Mouse (Mus musculus) left cerebral cortex, adult 11 months (tissue): ENCODE data around the gene Azgp1.
"Not testable (repeated sequence)": the region's sequence is repeated elsewhere in the genome, so short reads cannot be mapped to it uniquely, and the experiment has no call there.

Experiments used
- DNase-seq: peaks from one replicate; pipeline ENCODE4 v3.0.0; 2022; ENCODE audit warnings: low spot score

Azgp1 gene

DNA sequence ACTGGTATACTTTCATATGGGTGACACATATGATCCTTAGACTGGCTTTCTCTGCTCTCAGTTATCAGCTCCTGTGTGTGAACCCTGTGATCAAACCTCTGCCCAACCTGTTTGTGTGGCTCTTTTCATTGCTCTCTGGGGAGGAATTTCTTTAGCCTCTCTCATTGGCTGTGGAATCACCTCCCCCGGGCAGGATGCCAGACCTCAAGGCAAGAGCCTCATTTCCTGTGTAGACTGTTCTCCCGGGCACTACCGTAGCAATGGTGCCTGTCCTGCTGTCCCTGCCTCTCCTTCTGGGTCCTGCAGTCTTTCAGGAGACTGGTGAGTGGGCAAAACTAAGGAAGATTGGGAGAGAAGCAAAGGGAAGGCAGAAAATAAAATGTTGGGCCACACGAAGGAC lies at the start of gene Azgp1:
Azgp1 (plus strand) TSS at position 221 of the 400 bp plus-strand sequence.
- DNase-seq: no peak

GRCm38 (mm10) chr5:137933934-137934333 lies 47.4 kb upstream of the Azgp1 start:
- not testable (repeated sequence) for DNase-seq

DNA sequence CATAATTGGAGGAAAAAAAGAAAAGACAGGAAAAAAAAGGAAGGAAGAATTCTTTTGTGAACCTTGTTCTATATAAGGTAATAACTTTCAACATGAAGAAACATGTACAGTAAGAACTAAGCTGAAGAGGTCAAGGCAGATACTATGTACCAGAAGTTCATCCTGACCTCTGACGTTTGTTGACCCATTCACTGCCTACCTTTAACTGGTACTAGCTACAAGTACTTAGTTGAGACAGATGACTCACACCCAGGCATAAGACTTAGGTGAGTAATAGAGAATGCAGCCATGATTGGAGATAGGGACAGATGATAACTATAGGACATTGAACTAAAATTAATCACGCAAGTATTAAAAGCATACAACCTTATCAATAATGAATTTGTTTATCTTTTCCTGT lies 44.8 kb upstream of the Azgp1 start:
- DNase-seq: no peak

DNA sequence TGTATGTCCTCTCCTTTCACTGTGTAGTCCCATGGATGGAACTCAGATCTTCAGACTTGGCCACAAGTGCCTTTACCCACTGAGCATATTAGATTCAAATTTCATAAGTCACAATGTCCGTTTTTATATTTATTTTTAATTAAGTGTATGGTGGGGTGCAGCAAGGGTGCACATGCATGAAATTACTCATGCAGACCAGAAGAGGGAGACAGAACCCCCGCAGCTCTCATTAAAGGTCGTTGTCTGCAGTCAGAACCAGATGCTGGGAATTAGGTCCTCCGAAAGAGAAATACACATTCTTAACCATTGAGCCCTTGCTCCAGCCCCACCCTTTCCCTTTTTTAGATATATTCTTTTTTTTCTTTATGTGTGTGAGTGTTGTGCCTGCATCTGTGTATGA lies 44.1 kb upstream of the Azgp1 start:
- no peak for DNase-seq

GRCm38 (mm10) chr5:137940948-137941347 lies 40.4 kb upstream of the Azgp1 start:
- no peak for DNase-seq

DNA sequence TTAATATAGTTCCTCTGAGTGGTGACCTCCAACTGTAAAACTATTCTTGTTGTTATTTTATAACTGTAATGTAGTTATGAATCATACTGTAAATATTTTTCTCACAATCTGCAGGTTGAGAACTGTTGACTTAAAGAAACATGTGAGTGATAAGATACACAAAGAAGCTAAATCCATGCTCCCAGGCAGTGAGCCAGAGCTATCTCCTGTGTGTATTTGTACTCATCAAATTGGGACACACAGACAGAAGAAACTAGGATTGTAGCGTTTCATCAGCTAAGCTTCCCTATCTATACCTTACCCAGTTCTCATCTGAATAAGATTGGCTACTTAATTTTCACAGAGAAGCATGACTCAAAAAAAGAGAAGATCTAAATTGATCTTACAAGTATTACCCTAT lies 38.2 kb upstream of the Azgp1 start:
- no peak for DNase-seq

DNA sequence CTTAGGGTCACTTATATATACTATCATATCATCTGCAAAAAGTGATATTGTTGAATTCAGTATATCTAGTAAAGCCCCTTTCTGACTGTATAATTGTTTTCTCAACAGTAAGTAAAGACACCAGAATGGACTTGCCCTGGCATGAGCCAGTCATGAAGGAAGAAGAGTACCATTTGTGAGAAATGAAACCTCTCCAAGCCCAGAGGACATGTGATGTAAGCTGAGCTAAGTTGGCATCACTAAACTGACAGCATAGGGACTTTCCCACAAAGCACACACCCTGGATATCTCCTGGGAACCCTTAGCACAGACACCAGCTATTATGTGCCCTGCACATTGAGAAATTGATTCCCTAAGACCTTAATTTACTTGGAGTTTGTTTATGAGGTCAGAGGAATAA lies 34.0 kb upstream of the Azgp1 start:
- DNase-seq: no peak

- DNase-seq: no peak
These were observed 30.1 kb upstream of the Azgp1 start for GRCm38 (mm10) chr5:137951218-137951617.

DNA sequence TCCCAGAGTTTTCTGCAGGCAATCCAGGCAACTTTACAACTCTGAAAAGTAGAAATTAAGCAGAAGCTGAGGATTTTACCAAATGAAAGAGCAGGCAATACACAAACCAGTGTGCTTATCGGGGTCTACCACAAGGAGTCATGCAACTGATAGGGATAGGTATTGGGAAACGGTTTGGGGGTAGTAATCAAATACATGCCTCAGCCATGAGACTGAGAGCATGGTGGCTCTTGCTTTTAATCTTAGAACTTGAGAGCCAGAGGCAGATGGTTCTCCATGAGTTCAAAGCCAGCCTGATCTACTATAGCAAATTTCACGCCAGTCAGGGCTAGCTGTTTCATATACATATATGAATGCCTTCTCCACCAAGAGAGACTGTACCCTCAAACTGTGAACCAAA lies 24.9 kb upstream of the Azgp1 start:
- DNase-seq: no peak

GRCm38 (mm10) chr5:137962945-137963344 lies 18.4 kb upstream of the Azgp1 start, which contains the start of gene Gjc3:
Gene Gjc3, minus strand, starts transcription at chr5:137963098.
- no peak for DNase-seq

DNA sequence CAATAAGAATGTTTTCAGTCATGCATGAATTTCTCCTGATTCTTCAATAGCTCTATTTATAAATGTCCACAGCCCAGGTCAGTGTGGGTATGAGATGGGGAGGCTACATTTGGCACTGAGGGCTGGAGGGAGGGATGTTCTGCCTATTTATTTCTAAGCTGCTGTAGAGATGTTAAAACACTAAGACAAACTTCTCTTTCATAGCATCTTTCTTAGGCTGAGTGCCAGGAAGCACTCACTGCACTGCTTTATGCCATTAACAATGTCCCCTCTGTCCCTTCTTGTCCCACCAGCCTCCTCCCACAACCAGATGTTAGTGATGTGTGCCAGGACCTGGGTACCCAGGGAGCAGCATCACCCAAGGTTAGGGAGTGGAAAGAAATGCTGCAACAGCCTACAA lies 14.8 kb upstream of the Azgp1 start:
- peak; percentile 62 for DNase-seq

GRCm38 (mm10) chr5:137973161-137973560 lies 8.2 kb upstream of the Azgp1 start:
- no peak for DNase-seq

- no peak for DNase-seq
These were observed 7.6 kb upstream of the Azgp1 start for GRCm38 (mm10) chr5:137973738-137974137.

DNA sequence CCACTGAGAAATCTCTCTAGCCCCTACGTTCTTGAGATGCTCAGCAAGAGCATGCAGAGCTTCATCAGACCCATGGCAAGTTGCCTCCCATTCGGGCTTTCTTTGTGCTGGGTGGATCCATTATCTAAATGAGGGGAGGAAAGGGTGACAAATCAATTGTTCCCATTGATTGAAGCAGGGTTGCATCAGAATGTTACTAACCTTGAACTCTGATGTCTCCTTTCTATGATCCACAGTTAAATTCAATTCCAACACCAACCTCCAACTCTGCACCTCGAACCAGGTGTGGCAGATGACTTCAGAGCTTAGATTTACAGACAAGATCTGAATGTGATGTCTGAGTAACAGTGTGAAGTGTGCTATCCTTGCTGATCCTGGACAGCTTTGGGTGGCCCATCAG lies 6.6 kb upstream of the Azgp1 start:
- no peak for DNase-seq

- DNase-seq: no peak
These were observed 5.9 kb upstream of the Azgp1 start for GRCm38 (mm10) chr5:137975434-137975833.

- DNase-seq: no peak
These were observed 4.0 kb upstream of the Azgp1 start for GRCm38 (mm10) chr5:137977291-137977690.

GRCm38 (mm10) chr5:137979081-137979480 lies 2.2 kb upstream of the Azgp1 start:
- DNase-seq: no peak

GRCm38 (mm10) chr5:137986351-137986750 lies 5.0 kb downstream of the Azgp1 start:
- DNase-seq: no peak

- DNase-seq: no peak
These were observed 28.1 kb downstream of the Azgp1 start for GRCm38 (mm10) chr5:138009437-138009836.

GRCm38 (mm10) chr5:138012382-138012781 lies 31.1 kb downstream of the Azgp1 start:
- no peak for DNase-seq

GRCm38 (mm10) chr5:138016530-138016929 lies 35.2 kb downstream of the Azgp1 start:
- DNase-seq: no peak

GRCm38 (mm10) chr5:138016997-138017396 lies 35.7 kb downstream of the Azgp1 start:
- no peak for DNase-seq

GRCm38 (mm10) chr5:138019577-138019976 lies 38.3 kb downstream of the Azgp1 start:
- not testable (repeated sequence) for DNase-seq

GRCm38 (mm10) chr5:138020961-138021479 lies 39.7 kb downstream of the Azgp1 start, which contains the start of the genes Smok3a and Smok3b:
Gene Smok3a, plus strand, starts transcription at chr5:138021261.
Gene Smok3b, plus strand, starts transcription at chr5:138021429.
- not testable (repeated sequence) for DNase-seq
